Mouse (Mus musculus): ENCODE results near the gene Phldb2.

Gene Phldb2

DNA sequence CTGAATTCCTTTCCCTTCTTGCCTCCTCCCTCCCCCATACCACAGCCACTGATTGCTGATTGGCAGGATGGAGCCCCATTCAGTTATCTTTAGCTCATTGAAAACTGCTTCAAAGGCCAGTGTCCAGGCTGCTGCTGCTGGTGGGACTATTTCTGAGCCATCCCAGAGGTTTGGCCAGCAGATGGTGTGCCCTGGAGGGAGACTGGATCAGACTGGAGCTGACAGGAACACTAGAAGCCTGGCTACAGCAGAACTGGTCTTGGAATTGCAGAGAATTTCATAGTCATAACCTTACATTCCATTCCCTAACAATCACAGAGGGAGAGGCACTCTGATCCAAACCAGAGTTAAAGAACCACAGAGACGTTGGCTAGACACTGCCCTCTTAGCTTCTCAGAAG, 60.5 kb downstream of the Phldb2 start:
- DNase-seq (ENCODE audit: low spot score), result no peak

- DNase-seq (ENCODE audit: low spot score), result no peak
These were observed 62.8 kb downstream of the Phldb2 start for GRCm38 (mm10) chr16:45890471-45891200.

DNA sequence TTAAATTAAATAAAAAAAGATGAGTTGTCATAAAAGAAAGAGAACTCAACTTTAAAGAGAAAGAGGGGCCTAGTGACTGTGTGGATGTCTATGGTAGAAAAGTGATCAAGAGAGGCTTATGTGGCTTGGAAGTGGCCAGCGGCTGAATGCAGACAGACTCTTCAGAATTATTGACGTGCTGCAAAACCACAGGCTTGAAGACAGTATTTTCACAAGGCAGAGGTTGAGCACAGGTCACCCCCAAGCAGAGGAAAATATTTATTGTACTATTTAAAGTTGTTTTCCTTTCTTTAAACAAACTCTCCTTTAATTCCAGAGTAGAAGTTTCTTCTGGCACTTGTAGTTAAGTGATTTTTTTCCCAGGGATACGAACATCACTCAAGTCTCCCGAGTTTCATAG, 63.8 kb downstream of the Phldb2 start:
- no peak for DNase-seq (ENCODE audit: low spot score)

- DNase-seq (ENCODE audit: low spot score), result no peak
These were observed 66.8 kb downstream of the Phldb2 start for GRCm38 (mm10) chr16:45886599-45886998.

DNA sequence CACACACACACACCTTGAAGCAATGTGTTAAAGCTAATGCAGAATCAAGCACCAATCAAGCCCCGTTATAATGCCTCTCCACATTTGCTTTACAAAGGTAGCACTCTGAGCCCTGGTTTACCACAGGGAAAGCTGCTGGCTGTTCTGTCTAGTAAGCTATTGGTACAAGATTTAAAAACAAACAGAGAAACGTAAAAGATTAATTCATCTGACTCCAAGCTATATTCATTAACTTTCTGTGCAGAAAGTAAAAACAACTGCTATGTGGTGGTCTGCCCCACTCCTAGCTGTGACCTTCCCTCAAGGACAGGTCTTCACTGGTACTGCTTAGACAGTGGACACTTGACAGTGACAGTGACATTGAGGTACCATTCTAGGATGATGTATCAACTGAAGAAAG, 69.2 kb downstream of the Phldb2 start:
- DNase-seq (ENCODE audit: low spot score), result no peak

GRCm38 (mm10) chr16:45881177-45881832, 72.1 kb downstream of the Phldb2 start:
- no peak for DNase-seq (ENCODE audit: low spot score)

GRCm38 (mm10) chr16:45880101-45880751, 73.2 kb downstream of the Phldb2 start:
- DNase-seq (ENCODE audit: low spot score), result no peak

DNA sequence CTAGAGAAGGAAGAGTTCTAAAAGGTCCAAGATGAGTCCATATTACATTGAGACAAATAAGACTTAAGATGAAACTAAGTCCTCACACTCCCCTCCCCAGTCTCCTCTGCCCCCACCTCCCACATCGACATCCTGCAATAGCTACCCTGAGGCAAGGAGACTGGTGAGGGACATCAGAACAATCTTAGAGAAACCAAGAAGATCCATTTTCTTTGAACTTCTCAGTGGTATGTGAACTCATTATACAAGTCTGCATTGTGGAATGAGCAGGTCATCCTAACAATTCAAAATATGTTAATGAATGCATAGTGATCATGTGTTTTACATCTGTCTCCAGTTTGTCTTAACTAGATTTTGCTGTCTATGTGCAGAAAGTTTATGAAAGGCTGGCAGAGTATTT, 75.7 kb downstream of the Phldb2 start:
- no peak for DNase-seq (ENCODE audit: low spot score)

DNA sequence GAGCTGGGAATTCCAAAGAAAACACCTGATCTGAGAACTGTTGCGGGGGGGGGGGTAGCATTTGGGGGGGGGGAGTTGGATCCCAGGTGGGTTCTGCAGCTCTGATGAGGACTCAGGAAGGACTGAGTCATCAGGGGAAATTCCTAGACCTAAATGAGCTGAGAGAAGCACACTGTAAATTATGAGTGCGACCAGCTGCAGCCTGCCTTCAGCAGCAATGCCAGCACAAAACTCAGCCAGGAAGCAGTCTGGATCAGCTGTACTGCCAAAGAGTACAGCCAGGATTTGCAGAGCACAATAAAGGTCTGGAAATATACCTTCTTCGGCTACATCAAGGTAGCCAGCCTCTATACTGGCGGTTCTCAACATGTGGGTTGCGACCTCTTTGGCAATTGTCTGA, 76.2 kb downstream of the Phldb2 start:
- DNase-seq (ENCODE audit: low spot score), result no peak

- DNase-seq (ENCODE audit: low spot score), result no peak
These were observed 80.0 kb downstream of the Phldb2 start for GRCm38 (mm10) chr16:45873397-45873796.

DNA sequence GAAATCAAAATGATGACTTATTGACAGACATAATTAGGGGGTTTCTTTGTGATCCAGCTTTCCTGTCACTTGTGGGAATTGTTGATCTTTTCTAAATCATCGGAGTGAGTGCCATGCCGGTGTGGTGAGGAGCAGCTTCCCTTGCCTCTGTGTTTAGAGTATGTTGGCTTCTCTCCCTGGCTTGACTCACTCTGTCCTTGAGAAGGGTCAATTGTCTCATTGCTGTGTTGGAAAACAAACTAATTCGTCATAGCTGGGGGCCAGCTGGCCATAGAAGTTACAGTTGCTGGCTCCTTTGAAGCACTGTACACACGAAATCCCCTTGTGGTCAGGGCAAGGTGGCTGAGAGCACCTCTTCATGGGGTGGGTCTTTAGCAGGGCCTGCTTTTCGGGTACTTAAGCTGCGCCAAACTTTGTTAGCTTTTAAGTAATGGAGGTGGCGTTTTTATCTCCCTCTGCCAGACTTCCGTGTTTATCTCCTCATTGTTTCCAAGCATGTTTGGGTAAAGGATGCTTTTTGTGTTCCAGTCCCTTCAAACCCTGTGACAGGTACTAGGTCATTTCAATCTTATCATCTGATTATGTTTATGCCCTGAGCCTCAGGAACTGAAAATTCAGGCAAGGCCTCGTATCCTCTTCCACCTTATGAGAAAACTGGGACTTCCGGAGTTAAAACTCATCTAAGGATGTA, 82.0 kb downstream of the Phldb2 start:
- peak; percentile 53 for DNase-seq (ENCODE audit: low spot score)

- DNase-seq (ENCODE audit: low spot score), result no peak
These were observed 82.7 kb downstream of the Phldb2 start for GRCm38 (mm10) chr16:45870651-45871050.

DNA sequence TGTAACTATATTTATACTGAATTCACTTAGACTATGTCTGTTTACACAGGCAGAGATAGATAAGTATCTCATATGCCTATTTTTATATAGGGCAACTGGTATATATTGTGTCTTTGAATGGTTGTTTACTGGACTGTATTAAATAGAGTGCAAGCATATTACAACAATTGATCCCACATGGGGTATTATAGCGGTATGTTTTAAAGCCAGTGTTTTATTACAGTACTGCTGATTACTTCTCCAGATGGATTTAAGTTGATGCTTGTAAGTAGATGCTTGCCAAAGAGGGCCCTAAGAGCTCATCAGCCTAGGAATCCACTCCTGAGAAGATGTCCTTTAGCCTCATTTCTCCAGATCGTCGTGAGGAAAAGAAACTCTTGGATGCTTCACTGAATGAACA, 84.4 kb downstream of the Phldb2 start:
- no peak for DNase-seq (ENCODE audit: low spot score)

GRCm38 (mm10) chr16:45857277-45857863, 96.0 kb downstream of the Phldb2 start:
- DNase-seq (ENCODE audit: low spot score), result no peak

- no peak for DNase-seq (ENCODE audit: low spot score)
These were observed 98.9 kb downstream of the Phldb2 start for GRCm38 (mm10) chr16:45854499-45854898.

DNA sequence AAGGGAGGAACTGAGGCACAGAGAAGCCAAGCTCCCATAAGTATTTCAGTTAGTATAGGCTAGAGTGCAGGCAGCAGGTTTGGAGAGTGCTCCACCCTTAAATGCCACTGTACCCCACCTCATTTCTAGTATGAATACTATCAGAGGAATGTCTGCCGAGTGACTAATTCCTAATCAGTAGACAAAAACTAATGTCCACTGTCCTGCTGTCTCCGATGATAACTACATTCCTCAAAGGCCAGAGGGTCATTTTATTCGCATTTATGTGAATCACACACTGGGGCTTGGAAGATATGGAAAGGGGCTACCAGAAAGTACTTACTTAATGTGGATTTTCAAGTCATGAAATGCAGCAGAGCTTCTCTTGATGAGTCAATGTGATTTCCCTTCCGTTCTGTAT, 104.4 kb downstream of the Phldb2 start:
- no peak for DNase-seq (ENCODE audit: low spot score)

DNA sequence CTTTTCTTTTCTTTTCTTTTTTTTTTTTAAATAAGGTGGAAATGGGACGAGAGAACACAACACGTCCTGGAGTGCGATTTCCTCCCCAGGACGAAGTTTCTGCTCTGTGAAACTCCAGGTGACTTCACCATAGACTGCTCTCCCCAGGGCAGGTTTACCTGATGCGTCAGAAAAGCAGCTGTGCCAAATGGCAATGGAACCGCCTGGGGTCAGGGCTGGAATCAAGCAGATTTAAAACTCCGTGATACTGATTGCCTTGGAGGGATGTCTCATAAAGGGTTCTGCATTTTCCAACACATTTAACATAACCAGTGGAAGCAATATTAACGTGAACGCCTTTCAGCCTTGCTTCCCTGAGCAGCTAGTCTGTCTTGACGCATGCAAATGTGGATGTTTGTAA, 108.5 kb downstream of the Phldb2 start:
- DNase-seq (ENCODE audit: low spot score), result no peak

DNA sequence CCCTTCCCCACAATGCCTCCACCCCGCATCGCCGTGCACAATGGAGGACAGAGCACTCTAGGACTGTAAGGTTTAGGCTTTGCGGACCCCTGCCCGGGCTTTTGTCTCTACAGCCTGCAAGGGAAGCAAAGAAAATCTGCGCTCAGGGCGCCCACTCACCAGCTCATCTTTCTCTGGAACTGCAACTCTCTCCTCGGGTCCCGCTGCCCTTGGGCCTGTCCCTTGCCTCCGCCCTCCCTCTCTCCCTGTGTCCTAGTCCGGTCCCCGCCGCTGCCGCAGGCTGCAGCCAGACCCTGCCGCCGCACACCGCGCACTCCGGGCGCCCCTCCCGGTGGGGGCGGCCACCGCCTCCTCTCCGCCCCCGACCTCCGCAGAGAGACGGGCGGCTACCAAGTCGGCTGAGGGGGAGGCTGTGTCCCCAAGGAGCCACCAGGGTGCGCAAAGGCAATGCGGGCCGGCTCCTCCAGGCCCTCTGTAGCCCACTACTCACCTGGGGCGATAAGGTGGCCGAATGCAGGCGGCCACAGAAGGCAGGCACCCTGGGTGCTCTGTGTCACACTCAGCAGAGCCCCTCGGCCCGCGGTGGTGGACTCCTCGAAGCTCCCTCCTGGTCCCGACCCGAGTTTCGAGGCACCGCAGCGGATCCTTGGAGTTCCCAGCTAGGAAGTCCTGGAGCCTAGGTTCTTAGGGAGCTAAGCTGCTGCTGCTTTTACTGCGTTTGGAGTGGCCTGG, 109.2 kb downstream of the Phldb2 start:
- DNase-seq (ENCODE audit: low spot score), result peak; percentile 79

GRCm38 (mm10) chr16:45843351-45843891, 110.0 kb downstream of the Phldb2 start:
- no peak for DNase-seq (ENCODE audit: low spot score)

DNA sequence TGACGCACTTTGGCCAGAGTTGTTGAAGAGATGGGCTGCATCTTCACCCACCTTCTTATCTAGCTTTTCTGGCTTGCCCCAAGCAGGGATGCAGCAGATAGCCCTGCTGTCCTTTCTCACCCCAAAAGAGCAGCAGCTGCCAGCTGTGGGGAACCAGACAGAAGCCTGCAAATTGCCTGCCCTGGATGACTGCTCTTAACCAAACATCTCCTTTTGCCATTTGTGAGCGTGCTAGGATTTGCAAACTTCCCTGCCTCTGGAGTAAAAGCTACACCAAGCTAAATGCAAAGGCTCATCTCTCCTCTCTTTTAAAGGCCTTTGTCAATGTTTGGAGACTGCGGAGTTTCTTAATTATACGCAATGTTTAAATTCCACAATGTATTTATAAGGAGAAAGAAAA, 111.0 kb downstream of the Phldb2 start:
- DNase-seq (ENCODE audit: low spot score), result no peak

DNA sequence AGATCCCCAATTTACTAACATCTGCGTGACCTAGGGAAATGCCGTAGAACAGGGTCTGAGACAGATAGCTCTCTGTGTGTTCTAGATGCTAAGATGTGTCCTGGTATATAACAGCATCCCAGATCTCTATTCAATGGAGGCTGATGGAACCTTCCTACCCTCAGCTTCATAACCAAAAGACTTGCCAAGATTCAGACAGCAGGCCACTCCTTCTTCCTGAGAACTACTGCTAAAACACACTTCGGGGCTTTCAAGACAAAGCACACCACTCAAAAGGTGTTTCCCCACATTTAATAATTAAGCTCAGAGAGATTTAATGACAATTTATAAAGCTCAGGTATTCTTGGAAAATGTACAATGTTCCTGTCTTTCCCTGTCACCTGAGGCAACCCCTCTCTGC, 111.6 kb downstream of the Phldb2 start:
- DNase-seq (ENCODE audit: low spot score), result no peak
